Mouse (Mus musculus) adipocyte (in vitro differentiated cells): ENCODE data around the gene Brpf1.
A peak's percentile ranks its signal among the peaks of the same experiment; 100 is the strongest.
"Not testable (repeated sequence)": the region's sequence is repeated elsewhere in the genome, so short reads cannot be mapped to it uniquely, and the experiment has no call there.

Source experiments
- DNase-seq: peaks from one replicate; pipeline ENCODE4 v3.0.0-alpha.2; 2016; ENCODE audit warnings: low spot score

Gene Brpf1

GRCm38 (mm10) chr6:113307481-113308121 lies 664 bp downstream of the Brpf1 start:
- DNase-seq: peak; percentile 77

- DNase-seq: peak; percentile 90
Measured at GRCm38 (mm10) chr6:113308141-113308540, 1.2 kb downstream of the Brpf1 start.

DNA sequence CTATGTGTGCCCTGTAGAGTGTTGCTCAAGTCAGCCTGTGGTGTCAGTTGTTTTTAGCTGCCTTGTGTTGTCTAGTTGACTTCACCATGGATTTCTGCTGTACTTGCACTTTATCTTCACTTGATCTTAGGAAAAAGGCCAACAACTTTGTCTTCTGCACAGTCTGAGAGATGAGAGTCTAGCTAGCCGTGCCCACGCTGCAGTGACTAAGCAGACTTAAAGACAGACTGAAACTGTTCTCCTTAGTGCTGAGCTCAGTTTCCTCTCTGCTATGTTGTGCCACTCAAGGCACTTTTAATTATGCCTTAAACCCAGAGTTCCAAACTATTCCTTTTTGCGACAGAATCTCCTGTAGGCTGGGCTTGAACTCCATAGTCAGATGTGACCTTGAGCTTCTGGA lies 9.0 kb downstream of the Brpf1 start:
- DNase-seq: no peak

GRCm38 (mm10) chr6:113326533-113327315 lies 19.8 kb downstream of the Brpf1 start, which contains the start of gene Ogg1:
TSS of gene Ogg1 (plus strand) at chr6:113326972.
- DNase-seq: peak; percentile 100

- DNase-seq: no peak
Measured at GRCm38 (mm10) chr6:113329396-113329795, 22.5 kb downstream of the Brpf1 start.

DNA sequence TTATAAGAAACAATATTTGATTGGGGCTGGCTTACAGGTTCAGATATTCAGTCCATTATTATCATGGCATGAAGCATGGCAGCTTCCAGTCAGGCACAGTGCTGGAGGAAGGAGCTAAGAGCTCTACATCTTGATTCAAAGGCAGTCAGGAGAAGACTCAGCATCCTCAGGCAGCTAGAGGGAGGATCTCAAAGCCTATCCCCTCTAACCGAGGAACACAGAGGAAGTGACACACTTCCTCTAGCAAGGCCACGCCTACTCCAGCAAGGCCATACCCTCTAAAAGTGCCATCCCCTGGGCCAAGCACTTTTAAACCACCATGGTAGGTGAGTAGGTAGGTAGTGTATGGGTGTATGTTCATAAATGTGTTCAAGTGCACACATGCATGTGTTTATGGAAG lies 23.6 kb downstream of the Brpf1 start:
- no peak for DNase-seq

GRCm38 (mm10) chr6:113331721-113332120 lies 24.8 kb downstream of the Brpf1 start:
- DNase-seq: no peak

DNA sequence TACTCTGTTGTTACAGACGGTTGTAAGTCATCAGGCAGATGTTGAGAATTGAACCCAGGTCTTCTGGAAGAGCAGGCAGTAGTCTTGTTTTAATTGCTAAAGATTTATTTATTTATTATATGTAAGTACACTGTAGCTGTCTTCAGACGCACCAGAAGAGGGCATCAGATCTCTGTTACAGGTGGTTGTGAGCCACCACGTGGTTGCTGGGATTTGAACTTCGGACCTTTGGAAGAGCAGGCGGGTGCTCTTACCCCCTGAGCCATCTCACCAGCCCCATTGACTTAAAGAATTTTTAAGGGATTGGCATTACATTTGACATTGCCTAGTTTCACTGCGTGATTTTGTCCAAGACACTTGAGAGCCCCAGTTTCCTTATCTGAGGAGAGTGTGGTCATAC lies 25.8 kb downstream of the Brpf1 start:
- DNase-seq: not testable (repeated sequence)

- DNase-seq: peak; percentile 95
Measured at GRCm38 (mm10) chr6:113333137-113333950, 26.4 kb downstream of the Brpf1 start.

GRCm38 (mm10) chr6:113334216-113334615 lies 27.3 kb downstream of the Brpf1 start:
- no peak for DNase-seq

GRCm38 (mm10) chr6:113336852-113337620 lies 30.1 kb downstream of the Brpf1 start:
- peak; percentile 68 for DNase-seq

GRCm38 (mm10) chr6:113341574-113341973 lies 34.6 kb downstream of the Brpf1 start:
- no peak for DNase-seq

GRCm38 (mm10) chr6:113342297-113342696 lies 35.4 kb downstream of the Brpf1 start:
- no peak for DNase-seq

GRCm38 (mm10) chr6:113343177-113344092 lies 36.5 kb downstream of the Brpf1 start, which contains the start of gene Camk1:
TSS of gene Camk1 (minus strand) at chr6:113343984.
- peak; percentile 87 for DNase-seq

- peak; percentile 96 for DNase-seq
Measured at GRCm38 (mm10) chr6:113344321-113344720, 37.4 kb downstream of the Brpf1 start.

DNA sequence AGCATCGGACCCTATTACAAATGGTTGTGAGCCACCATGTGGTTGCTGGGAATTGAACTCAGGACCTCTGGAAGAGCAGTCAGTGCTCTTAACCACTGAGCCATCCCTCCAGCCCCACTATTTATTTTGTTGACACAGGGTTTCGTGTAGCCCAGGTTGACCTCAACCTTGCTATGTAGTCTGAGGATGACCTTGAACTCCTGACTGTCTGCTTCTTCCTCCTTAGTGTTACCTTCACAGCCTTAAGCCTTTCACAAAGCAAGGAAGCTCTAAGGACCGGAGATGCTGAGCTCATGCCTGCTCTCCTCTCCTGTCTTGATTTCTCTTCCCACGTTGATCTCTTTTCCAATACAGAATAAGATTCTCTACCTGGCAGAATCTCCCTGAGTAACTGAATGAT lies 40.0 kb downstream of the Brpf1 start:
- DNase-seq: no peak

GRCm38 (mm10) chr6:113350538-113350937 lies 43.6 kb downstream of the Brpf1 start:
- DNase-seq: no peak

DNA sequence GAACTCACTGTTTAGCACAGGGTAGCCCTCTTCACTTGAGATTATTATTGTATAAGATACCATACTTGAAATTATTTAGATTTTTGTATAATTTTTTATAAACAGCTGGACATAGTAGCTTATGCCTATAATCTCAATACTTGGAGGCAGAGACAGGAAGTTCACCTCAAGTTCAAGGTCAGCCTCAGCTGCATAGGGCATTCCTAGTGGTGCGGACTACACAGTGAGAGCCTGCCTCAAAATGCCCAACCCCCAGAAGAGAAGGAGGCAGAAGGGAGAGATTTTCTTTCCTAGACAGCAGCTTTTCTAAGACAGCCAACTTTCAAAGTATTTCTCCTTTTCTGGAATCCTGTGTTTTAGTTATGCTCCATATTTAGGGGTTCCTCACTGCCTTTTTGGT lies 44.2 kb downstream of the Brpf1 start:
- no peak for DNase-seq

GRCm38 (mm10) chr6:113351653-113352052 lies 44.7 kb downstream of the Brpf1 start:
- DNase-seq: no peak

DNA sequence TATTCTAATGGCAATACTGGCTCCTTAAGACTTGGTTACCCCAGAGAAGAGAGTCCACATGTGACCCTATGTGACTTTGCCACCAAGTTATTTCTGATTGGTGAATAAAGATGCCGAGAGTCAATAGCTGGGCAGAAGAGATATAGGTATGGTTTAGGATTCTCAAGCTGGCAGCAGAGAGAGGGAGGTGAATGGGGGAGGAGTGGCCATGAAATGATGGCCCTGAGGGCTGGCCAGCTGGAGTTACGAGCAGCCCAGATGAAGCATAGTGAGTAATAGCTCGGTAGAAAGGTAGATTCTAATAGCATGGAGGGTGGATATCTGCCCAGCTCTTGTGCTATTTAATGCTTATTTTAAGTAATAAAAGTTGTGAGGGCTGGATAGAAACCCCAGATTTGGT lies 45.9 kb downstream of the Brpf1 start:
- no peak for DNase-seq

DNA sequence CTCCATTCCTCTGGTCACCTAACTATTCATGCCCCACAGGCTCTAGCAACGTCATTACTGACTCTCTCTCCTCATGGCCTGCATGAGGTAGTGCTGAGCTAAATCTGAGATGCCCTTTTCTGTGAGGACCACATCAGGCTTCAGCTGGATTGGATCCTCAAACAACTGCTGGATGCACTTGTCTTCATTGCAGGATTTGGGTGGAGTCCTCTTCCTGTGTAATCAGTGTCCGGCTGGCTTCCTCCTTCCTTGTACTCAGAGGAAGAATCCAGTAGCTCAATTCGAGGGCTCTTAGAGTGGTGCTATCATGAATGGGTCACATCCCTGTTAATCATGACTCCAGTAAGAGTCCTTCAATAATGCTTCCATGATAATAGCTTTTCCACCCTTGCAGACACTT lies 46.8 kb downstream of the Brpf1 start:
- DNase-seq: no peak
